ENCODE assay signal across 23 mouse cellular contexts in the genomic region with DNA sequence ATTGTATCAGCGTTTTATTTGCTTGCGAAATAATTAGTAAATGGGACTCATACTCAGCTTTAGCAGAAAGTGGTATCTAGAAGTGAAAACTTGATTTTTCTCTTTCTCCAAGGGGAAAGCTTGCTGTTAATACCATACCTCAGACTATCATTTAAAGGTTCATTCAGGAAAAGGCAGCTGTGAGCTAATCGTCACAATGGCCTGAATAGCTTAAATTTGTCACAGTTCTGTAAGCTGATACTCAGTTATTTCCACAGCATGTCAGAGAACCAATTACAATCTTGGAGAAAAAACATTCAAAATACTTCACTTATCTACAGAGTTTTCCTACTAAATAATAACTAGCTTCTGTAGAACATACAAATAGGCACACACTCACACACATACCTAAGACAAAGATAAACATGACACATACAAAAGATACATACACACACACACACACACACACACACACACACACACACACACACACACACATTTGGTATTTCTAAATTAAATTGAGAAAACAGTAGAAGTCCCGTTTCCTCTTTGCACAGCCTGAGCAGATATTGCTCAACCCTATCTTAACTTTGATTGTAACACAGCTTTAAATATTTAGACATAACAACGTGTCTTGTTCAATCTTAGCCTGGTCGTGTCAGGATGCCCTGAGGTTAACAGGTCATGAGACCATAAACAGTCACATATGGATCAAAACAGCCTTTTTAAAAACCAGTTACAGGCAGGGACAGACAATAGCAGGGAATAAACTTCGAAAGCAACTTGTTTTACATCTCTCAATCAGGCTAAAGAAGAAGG.
DNase-seq lines count a peak whose midpoint lies in the region; ATAC-seq and TF ChIP-seq lines count a peak whose summit lies in the region.
"Had no signal": no experiment of that assay in that cellular context is flagged by ENCODE, and none has a peak within 500 bp of the region (broad histone marks: within the 10 kb centered on the region; RNA-seq: fewer than 3 reads in every experiment).

No protein-coding gene starts in this region.

- no peak overlapping the region for H3K4me3 ChIP-seq in limb, embryonic 14.5 days (replicated peaks; ENCODE audit: low read length)
- no peak overlapping the region for H3K4me3 ChIP-seq in limb, embryonic 10.5 days
- no peak overlapping the region for H3K4me3 ChIP-seq in midbrain, embryonic 12.5 days
- no peak overlapping the region for H3K4me3 ChIP-seq in midbrain, embryonic 10.5 days
- H3K4me3 ChIP-seq in heart, embryonic 12.5 days, result no peak overlapping the region
- H3K4me3 ChIP-seq: heart, embryonic 15.5 days; intestine, embryonic 15.5 days; left cerebral cortex, adult 2 months had no signal

- WGBS in limb, embryonic 14.5 days, result 55% methylated on average over 7 of the region's 7 CpGs
- WGBS in limb, embryonic 10.5 days, result 63% methylated on average over 7 of the region's 7 CpGs
- 60% methylated on average over 7 of the region's 7 CpGs for WGBS in midbrain, embryonic 12.5 days
- WGBS in midbrain, embryonic 10.5 days, result 72% methylated on average over 7 of the region's 7 CpGs
- 61% methylated on average over 7 of the region's 7 CpGs for WGBS in heart, embryonic 12.5 days

- H3K4me1 ChIP-seq in limb, embryonic 14.5 days (ENCODE audit: control insufficient read depth, insufficient read depth, low read length), result no peaks in the 10 kb centered on the region
- no peaks in the 10 kb centered on the region for H3K4me1 ChIP-seq in limb, embryonic 10.5 days
- no peaks in the 10 kb centered on the region for H3K4me1 ChIP-seq in midbrain, embryonic 12.5 days
- H3K4me1 ChIP-seq in midbrain, embryonic 10.5 days, result peaks cover 8% of the 10 kb centered on the region; the same call in 1 of the 2 replicates
- H3K4me1 ChIP-seq in heart, embryonic 12.5 days (replicated peaks), result no peaks in the 10 kb centered on the region
- H3K4me1 ChIP-seq: heart, embryonic 15.5 days; intestine, embryonic 15.5 days had no signal

- no peak overlapping the region for H3K9ac ChIP-seq in limb, embryonic 14.5 days (ENCODE audit: low read depth, low read length, severe bottlenecking)
- 0 out of 2 replicates have a peak overlapping the region, but pooled peaks have one; percentile 15 for H3K9ac ChIP-seq in midbrain, embryonic 12.5 days (replicated peaks)
- no peak overlapping the region for H3K9ac ChIP-seq in heart, embryonic 12.5 days
- H3K9ac ChIP-seq: forebrain, postnatal 0 days; heart, embryonic 15.5 days; intestine, embryonic 15.5 days; liver, postnatal 0 days had no signal

- ATAC-seq in limb, embryonic 14.5 days (ENCODE audit: low FRiP score, low read depth), result no peak
- ATAC-seq in midbrain, embryonic 12.5 days (ENCODE audit: low FRiP score, low read depth), result peak; percentile 81
- ATAC-seq in heart, embryonic 12.5 days (ENCODE audit: insufficient number of reproducible peaks, low FRiP score), result no peak
- ATAC-seq: forebrain, postnatal 0 days; hindbrain, embryonic 16.5 days; intestine, embryonic 15.5 days; liver, postnatal 0 days had no signal

- TF ChIP-seq POLR2A in limb, embryonic 14.5 days (IDR thresholded peaks at IDR 0.05; ENCODE audit: borderline replicate concordance, extremely low read depth, insufficient read depth, insufficient read length), result no peak

- DNase-seq in limb, embryonic 14.5 days (ENCODE audit: low spot score), result peak; percentile 10
- no peak for DNase-seq in limb, embryonic 10.5 days (ENCODE audit: low spot score)
- no peak for DNase-seq in midbrain, embryonic 10.5 days (ENCODE audit: low spot score)
- DNase-seq in 416B (ENCODE audit: low read depth), result peak; percentile 65
- DNase-seq in embryo, embryonic 10.5 days (ENCODE audit: low spot score), result peak; percentile 38
- DNase-seq in gastrocnemius, adult 8-10 months (ENCODE audit: low spot score in 2 of 2), result no peak
- DNase-seq: adrenal gland, postnatal 36 days; cerebellum, adult 11-12 months; cerebellum, postnatal 10 days; forebrain, postnatal 0 days; heart, postnatal 4 days; kidney, adult 8-10 months; kidney, postnatal 10 days; liver, postnatal 0 days; right cerebral cortex, postnatal 14 days had no signal

- H3K27ac ChIP-seq in limb, embryonic 14.5 days (replicated peaks; ENCODE audit: low read depth, low read length), result no peak overlapping the region
- H3K27ac ChIP-seq in limb, embryonic 10.5 days, result no peak overlapping the region
- no peak overlapping the region for H3K27ac ChIP-seq in midbrain, embryonic 12.5 days (replicated peaks)
- H3K27ac ChIP-seq in midbrain, embryonic 10.5 days (replicated peaks), result no peak overlapping the region
- no peak overlapping the region for H3K27ac ChIP-seq in heart, embryonic 12.5 days (ENCODE audit: poor library complexity, severe bottlenecking)
- H3K27ac ChIP-seq: heart, embryonic 15.5 days; intestine, embryonic 15.5 days; left cerebral cortex, adult 2 months; stomach, postnatal 0 days had no signal

- no peaks in the 10 kb centered on the region for H3K27me3 ChIP-seq in limb, embryonic 14.5 days (ENCODE audit: control insufficient read depth, insufficient read depth, low read length)
- no peaks in the 10 kb centered on the region for H3K27me3 ChIP-seq in limb, embryonic 10.5 days (ENCODE audit: low read depth, poor library complexity, severe bottlenecking)
- no peaks in the 10 kb centered on the region for H3K27me3 ChIP-seq in midbrain, embryonic 12.5 days
- H3K27me3 ChIP-seq in midbrain, embryonic 10.5 days (ENCODE audit: low read depth, poor library complexity, severe bottlenecking), result no peaks in the 10 kb centered on the region
- H3K27me3 ChIP-seq in heart, embryonic 12.5 days (replicated peaks), result no peaks in the 10 kb centered on the region
- H3K27me3 ChIP-seq: heart, embryonic 15.5 days; intestine, embryonic 15.5 days had no signal

- H3K36me3 ChIP-seq in limb, embryonic 14.5 days (ENCODE audit: control insufficient read depth, insufficient read depth, low read length), result no peaks in the 10 kb centered on the region
- H3K36me3 ChIP-seq in limb, embryonic 10.5 days, result no peaks in the 10 kb centered on the region
- H3K36me3 ChIP-seq in midbrain, embryonic 12.5 days, result no peaks in the 10 kb centered on the region
- H3K36me3 ChIP-seq in midbrain, embryonic 10.5 days, result no peaks in the 10 kb centered on the region
- no peaks in the 10 kb centered on the region for H3K36me3 ChIP-seq in heart, embryonic 12.5 days
- H3K36me3 ChIP-seq: heart, embryonic 15.5 days; intestine, embryonic 15.5 days had no signal

- H3K4me2 ChIP-seq in limb, embryonic 14.5 days (replicated peaks; ENCODE audit: low read depth, low read length, severe bottlenecking), result no peak overlapping the region
- no peak overlapping the region for H3K4me2 ChIP-seq in midbrain, embryonic 12.5 days (replicated peaks)
- no peak overlapping the region for H3K4me2 ChIP-seq in heart, embryonic 12.5 days
- H3K4me2 ChIP-seq: heart, embryonic 15.5 days; intestine, embryonic 15.5 days; liver, embryonic 11.5 days had no signal

- no peaks in the 10 kb centered on the region for H3K9me3 ChIP-seq in limb, embryonic 14.5 days (ENCODE audit: control insufficient read depth, low read length)
- H3K9me3 ChIP-seq in limb, embryonic 10.5 days (replicated peaks), result no peaks in the 10 kb centered on the region
- no peaks in the 10 kb centered on the region for H3K9me3 ChIP-seq in midbrain, embryonic 12.5 days
- H3K9me3 ChIP-seq in midbrain, embryonic 10.5 days (replicated peaks), result no peaks in the 10 kb centered on the region
- H3K9me3 ChIP-seq in heart, embryonic 12.5 days (replicated peaks), result no peaks in the 10 kb centered on the region
- H3K9me3 ChIP-seq: heart, embryonic 15.5 days; intestine, embryonic 15.5 days had no signal

Comparison
In these comparisons a context has a peak if more than half of its experiments do, and no peak if none do; other contexts are left out.
1. DNase-seq: peak in limb, embryonic 14.5 days (single experiment), 416B (single experiment) and embryo, embryonic 10.5 days (single experiment); none in limb, embryonic 10.5 days (single experiment), midbrain, embryonic 10.5 days (single experiment) and gastrocnemius, adult 8-10 months (0 of 2).